Mouse (Mus musculus) gastrocnemius, postnatal 14 days (tissue): ENCODE results near the gene Lrrc66. TPM values are rescaled to one million over a fixed set of nuclear protein-coding genes. Genes with fewer than 3 reads are reported as not detected.
"Not testable (repeated sequence)": the region's sequence is repeated elsewhere in the genome, so short reads cannot be mapped to it uniquely, and the experiment has no call there.

ENCODE experiments used
- DNase-seq: peaks from one replicate; pipeline ENCODE4 v3.0.0; 2021; ENCODE audit warnings: mixed read lengths
- intact Hi-C: fragments of 180-260 bp; cut with DNase I; formaldehyde crosslinking; loops from one replicate; pipeline ENCODE4 v1.15.1; 2025; ENCODE audit warnings: low total_unique reads
- total RNA-seq, 2 experiments: library from RNA; stranded (reverse); gene quantifications; 2 replicates each; pipeline ENCODE4 v1.2.3; 2021

Lrrc66 gene
- total RNA-seq, 2 experiments from 2014 or later: not detected

- DNase-seq: no peak
- intact Hi-C loops: no loop called here
These were observed 6.8 kb downstream of the Lrrc66 start for GRCm38 (mm10) chr5:73625505-73625904.

GRCm38 (mm10) chr5:73618969-73619368 is 13.4 kb downstream of the Lrrc66 start:
- no peak for DNase-seq
- intact Hi-C loops: no loop called here

- intact Hi-C loops: no loop called here
- DNase-seq: no peak
These were observed 17.1 kb downstream of the Lrrc66 start for GRCm38 (mm10) chr5:73615211-73615610.

GRCm38 (mm10) chr5:73613296-73613695 is 19.0 kb downstream of the Lrrc66 start:
- no peak for DNase-seq
- intact Hi-C loops: no loop called here

- intact Hi-C loops: no loop called here
- no peak for DNase-seq
These were observed 21.3 kb downstream of the Lrrc66 start for GRCm38 (mm10) chr5:73611071-73611470.

- intact Hi-C loops: no loop called here
- DNase-seq: no peak
These were observed 27.4 kb downstream of the Lrrc66 start for GRCm38 (mm10) chr5:73604964-73605363.

- intact Hi-C loops: no loop called here
- DNase-seq: no peak
These were observed 27.8 kb downstream of the Lrrc66 start for GRCm38 (mm10) chr5:73604542-73604941.

GRCm38 (mm10) chr5:73602865-73603264 is 29.5 kb downstream of the Lrrc66 start:
- intact Hi-C loops: no loop called here
- no peak for DNase-seq

- intact Hi-C loops: no loop called here
- DNase-seq: no peak
These were observed 31.0 kb downstream of the Lrrc66 start for GRCm38 (mm10) chr5:73601361-73601763.

GRCm38 (mm10) chr5:73599991-73600390 is 32.3 kb downstream of the Lrrc66 start:
- intact Hi-C loops: no loop called here
- DNase-seq: no peak

GRCm38 (mm10) chr5:73598943-73599695 is 33.2 kb downstream of the Lrrc66 start:
- intact Hi-C loops: no loop called here
- no peak for DNase-seq

- no peak for DNase-seq
- intact Hi-C loops: no loop called here
These were observed 45.2 kb downstream of the Lrrc66 start for GRCm38 (mm10) chr5:73587119-73587518.

GRCm38 (mm10) chr5:73586597-73586996 is 45.7 kb downstream of the Lrrc66 start:
- intact Hi-C loops: no loop called here
- no peak for DNase-seq

- DNase-seq: no peak
- intact Hi-C loops: no loop called here
These were observed 46.9 kb downstream of the Lrrc66 start for GRCm38 (mm10) chr5:73585212-73586115.

GRCm38 (mm10) chr5:73584011-73584410 is 48.3 kb downstream of the Lrrc66 start:
- DNase-seq, intact Hi-C loops: not testable (repeated sequence)

- intact Hi-C loops: no loop called here
- DNase-seq: no peak
These were observed 54.2 kb downstream of the Lrrc66 start for GRCm38 (mm10) chr5:73578131-73578530.

GRCm38 (mm10) chr5:73576708-73577107 is 55.6 kb downstream of the Lrrc66 start:
- no peak for DNase-seq
- intact Hi-C loops: no loop called here

GRCm38 (mm10) chr5:73574616-73575015 is 57.7 kb downstream of the Lrrc66 start:
- intact Hi-C loops: no loop called here
- DNase-seq: peak; percentile 47

GRCm38 (mm10) chr5:73573789-73574188 is 58.5 kb downstream of the Lrrc66 start:
- intact Hi-C loops: no loop called here
- peak; percentile 43 for DNase-seq

- intact Hi-C loops: no loop called here
- DNase-seq: no peak
These were observed 59.5 kb downstream of the Lrrc66 start for GRCm38 (mm10) chr5:73572846-73573245.
